Mouse (Mus musculus): Measurements from ENCODE around the gene Ubqln1. TPM values are rescaled to one million over a fixed set of nuclear protein-coding genes. Genes with fewer than 3 reads are reported as not detected.
A peak's percentile ranks its signal among the peaks of the same experiment; 100 is the strongest.

Gene Ubqln1
- 147 and 154 TPM in 2 replicates for polyA plus RNA-seq (2012; rRNA removed)

DNA sequence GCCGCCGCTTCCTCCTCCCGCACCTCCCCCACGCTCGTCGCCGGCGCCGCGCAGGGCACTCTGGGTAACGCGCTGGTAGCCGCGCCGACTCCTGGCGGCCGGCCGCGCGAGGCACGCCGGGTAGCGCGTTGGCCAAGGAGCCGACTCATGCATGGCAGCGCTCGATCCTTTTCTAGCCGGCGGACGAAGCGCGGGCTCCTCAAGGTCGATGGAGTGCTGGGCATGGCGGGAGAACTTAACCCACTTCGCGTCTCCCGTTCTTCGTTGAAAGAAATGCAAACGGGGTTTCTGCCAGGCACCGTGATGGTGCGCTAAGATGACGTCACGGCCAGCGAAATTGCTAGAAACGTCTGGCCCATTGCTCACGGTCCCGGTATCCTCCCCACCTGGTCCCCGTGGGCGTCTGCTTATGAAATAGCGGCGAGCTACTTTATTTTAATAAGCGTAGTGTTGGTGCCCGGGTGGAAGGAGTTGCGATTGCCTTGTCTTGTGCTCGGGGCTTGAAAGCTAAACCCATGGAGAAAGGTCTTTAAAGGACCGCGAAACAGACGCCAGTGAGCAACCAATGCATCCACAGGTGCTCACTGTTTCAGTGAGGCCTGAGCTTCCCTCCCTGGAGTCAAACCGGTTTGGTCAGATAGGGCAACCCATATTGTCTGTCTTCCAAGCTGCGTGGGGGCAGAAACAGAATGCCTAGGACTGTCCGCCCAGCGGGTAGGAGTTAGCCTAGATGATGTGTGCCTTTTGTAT, at the start of gene Ubqln1:
Gene Ubqln1 (minus strand): TSS at position 62 of the 750 bp plus-strand sequence.
- peak; percentile 92 to 94 for DNase-seq
- Histone ChIP-seq H3K4me1 (ENCODE audit: control insufficient read depth, insufficient read depth, low read length) (peaks cover 5% of the 10 kb centered on the region; the same call in 1 of the 2 replicates), H3K4me3 (replicated peaks; ENCODE audit: insufficient read depth, low read depth, low read length) (peak within 1 kb of the TSS; percentile 80), H3K27ac (ENCODE audit: insufficient read depth, low read length) (peak within 1 kb of the TSS; percentile 97), H3K27me3 (ENCODE audit: control insufficient read depth, insufficient read depth, low read length) (no peaks in the 10 kb centered on the region)
- WGBS: under 1% methylated on average over 62 of the region's 62 CpGs
- TF ChIP-seq POLR2A (IDR thresholded peaks at IDR 0.05; ENCODE audit: borderline replicate concordance, insufficient read depth, low read length) (peak; percentile 89), CTCF (IDR thresholded peaks at IDR 0.05; ENCODE audit: borderline replicate concordance, insufficient read depth, low read depth, low read length) (no peak; the same call in 1 of the 2 replicates)

DNA sequence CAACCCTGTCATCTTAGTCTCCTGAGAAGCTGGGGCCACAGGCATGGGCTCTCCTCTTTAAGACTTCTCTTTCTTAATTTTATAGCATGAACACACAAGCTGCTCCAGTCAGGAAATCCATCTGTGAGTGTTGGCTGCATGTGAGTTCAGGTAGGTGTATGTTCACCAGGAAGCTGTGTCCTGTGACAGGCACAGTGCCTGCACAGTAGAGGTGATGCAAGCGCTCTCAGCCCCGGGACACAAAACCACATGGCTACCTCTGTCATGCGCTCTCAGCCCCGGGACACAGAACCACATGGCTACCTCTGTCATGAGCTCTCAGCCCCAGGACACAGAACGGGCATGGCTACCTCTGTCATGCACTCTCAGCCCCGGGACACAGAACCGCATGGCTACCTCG, 48.1 kb upstream of the Ubqln1 start:
- DNase-seq: no peak
- no peak for TF ChIP-seq CTCF (IDR thresholded peaks at IDR 0.05; ENCODE audit: borderline replicate concordance, insufficient read depth, low read depth, low read length)
- no peak for TF ChIP-seq POLR2A (IDR thresholded peaks at IDR 0.05; ENCODE audit: borderline replicate concordance, insufficient read depth, low read length)
- no peaks in the 10 kb centered on the region for H3K4me1 ChIP-seq (ENCODE audit: control insufficient read depth, insufficient read depth, low read length)
- H3K4me3 ChIP-seq (replicated peaks; ENCODE audit: insufficient read depth, low read depth, low read length): no peak overlapping the region
- no peaks in the 10 kb centered on the region for H3K27me3 ChIP-seq (ENCODE audit: control insufficient read depth, insufficient read depth, low read length)
- no peak overlapping the region for H3K27ac ChIP-seq (ENCODE audit: insufficient read depth, low read length)
- WGBS: 88% methylated on average over 8 of the region's 8 CpGs

DNA sequence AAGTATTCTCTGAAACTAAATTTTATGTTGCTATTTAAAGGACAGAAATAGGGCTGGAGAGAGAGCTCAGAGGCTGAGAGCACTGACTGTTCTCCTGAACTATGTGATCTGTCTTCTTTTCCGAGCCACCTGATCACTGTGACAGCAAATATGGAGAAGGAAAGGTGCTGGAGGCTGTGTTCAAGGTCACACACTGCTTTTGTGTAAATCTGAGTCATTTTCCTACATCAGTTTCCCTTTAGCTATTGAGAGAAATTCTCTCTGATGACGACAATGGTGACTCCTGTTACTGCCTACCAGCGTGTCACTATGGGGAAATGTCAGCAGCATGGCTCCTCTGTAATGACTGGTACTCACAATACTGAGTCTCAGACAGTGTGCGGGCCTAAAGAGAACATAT, 46.2 kb upstream of the Ubqln1 start:
- no peaks in the 10 kb centered on the region for H3K4me1 ChIP-seq (ENCODE audit: control insufficient read depth, insufficient read depth, low read length)
- no peak for DNase-seq
- no peak overlapping the region for H3K27ac ChIP-seq (ENCODE audit: insufficient read depth, low read length)
- H3K27me3 ChIP-seq (ENCODE audit: control insufficient read depth, insufficient read depth, low read length): no peaks in the 10 kb centered on the region
- no peak for TF ChIP-seq CTCF (IDR thresholded peaks at IDR 0.05; ENCODE audit: borderline replicate concordance, insufficient read depth, low read depth, low read length)
- no peak for TF ChIP-seq POLR2A (IDR thresholded peaks at IDR 0.05; ENCODE audit: borderline replicate concordance, insufficient read depth, low read length)
- 88% methylated on average over 4 of the region's 4 CpGs for WGBS
- no peak overlapping the region for H3K4me3 ChIP-seq (replicated peaks; ENCODE audit: insufficient read depth, low read depth, low read length)

DNA sequence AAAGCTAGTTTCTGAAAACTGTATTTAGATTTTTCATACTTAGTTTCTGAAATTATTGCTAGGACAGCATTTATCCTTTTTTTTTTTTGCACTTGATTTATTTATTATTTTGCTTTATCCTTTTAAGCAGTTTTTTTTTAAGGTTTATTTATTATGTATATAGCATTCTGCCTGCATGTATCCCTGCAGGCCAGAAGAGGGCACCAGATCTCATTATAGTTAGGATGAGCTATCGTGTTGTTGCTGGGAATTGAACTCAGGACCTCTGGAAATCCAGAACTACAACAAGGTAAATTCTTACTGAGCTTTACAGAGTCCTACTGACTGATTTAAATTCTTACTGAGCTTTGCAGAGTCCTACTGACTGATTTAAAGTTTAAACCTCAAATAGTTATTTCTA, 37.8 kb upstream of the Ubqln1 start:
- Histone ChIP-seq H3K4me1 (ENCODE audit: control insufficient read depth, insufficient read depth, low read length) (no peaks in the 10 kb centered on the region), H3K27me3 (ENCODE audit: control insufficient read depth, insufficient read depth, low read length) (no peaks in the 10 kb centered on the region), H3K27ac (ENCODE audit: insufficient read depth, low read length) (no peak overlapping the region), H3K4me3 (replicated peaks; ENCODE audit: insufficient read depth, low read depth, low read length) (no peak overlapping the region)
- no peak for TF ChIP-seq CTCF (IDR thresholded peaks at IDR 0.05; ENCODE audit: borderline replicate concordance, insufficient read depth, low read depth, low read length)
- no peak for TF ChIP-seq POLR2A (IDR thresholded peaks at IDR 0.05; ENCODE audit: borderline replicate concordance, insufficient read depth, low read length)
- 94% methylated on average over 1 of the region's 1 CpGs for WGBS
- no peak for DNase-seq

DNA sequence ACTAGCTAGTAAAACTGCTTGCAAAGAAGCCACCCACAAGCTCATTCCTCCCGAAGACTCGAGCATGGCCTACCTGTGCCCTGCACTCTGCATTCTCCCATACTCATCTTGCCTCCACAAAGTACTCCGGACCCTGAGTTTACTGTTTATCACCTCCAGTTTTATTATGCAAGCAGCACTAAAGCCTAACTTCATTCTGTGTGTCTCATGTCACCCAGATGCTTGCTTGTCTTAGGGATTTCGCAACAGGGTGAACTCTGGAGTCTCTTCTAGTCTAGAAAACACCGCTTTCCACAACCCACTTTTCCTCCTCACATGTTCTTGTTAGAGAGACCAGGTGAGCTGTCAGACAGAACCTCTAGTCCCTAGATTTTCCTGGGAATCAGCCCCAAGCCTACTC, 33.5 kb upstream of the Ubqln1 start:
- no peak for TF ChIP-seq POLR2A (IDR thresholded peaks at IDR 0.05; ENCODE audit: borderline replicate concordance, insufficient read depth, low read length)
- TF ChIP-seq CTCF (IDR thresholded peaks at IDR 0.05; ENCODE audit: borderline replicate concordance, insufficient read depth, low read depth, low read length): no peak
- Histone ChIP-seq H3K27me3 (ENCODE audit: control insufficient read depth, insufficient read depth, low read length) (no peaks in the 10 kb centered on the region), H3K27ac (ENCODE audit: insufficient read depth, low read length) (no peak overlapping the region), H3K4me1 (ENCODE audit: control insufficient read depth, insufficient read depth, low read length) (no peaks in the 10 kb centered on the region), H3K4me3 (replicated peaks; ENCODE audit: insufficient read depth, low read depth, low read length) (no peak overlapping the region)
- WGBS: 95% methylated on average over 5 of the region's 5 CpGs
- DNase-seq: no peak

DNA sequence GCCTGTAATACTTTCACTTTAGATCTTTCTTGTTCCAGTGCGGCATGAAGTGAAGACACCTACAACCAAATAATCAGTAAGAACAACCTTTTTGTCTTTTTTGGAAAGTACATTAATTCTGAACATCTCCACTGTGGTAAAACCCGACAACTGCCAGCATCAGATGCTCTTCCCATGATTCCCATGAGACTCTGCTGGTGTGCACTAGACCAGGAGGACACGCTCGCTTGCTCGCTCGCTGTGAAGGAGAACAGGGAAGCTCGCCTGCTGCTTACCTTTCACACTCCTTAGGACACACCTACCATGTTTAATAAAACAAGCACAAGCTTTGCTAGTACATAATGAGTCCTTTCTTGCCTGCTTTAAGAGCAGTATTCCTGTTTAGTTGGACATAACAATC, 21.1 kb upstream of the Ubqln1 start:
- H3K27me3 ChIP-seq (ENCODE audit: control insufficient read depth, insufficient read depth, low read length): no peaks in the 10 kb centered on the region
- 71% methylated on average over 7 of the region's 7 CpGs for WGBS
- TF ChIP-seq POLR2A (IDR thresholded peaks at IDR 0.05; ENCODE audit: borderline replicate concordance, insufficient read depth, low read length): no peak
- TF ChIP-seq CTCF (IDR thresholded peaks at IDR 0.05; ENCODE audit: borderline replicate concordance, insufficient read depth, low read depth, low read length): no peak
- H3K4me1 ChIP-seq (ENCODE audit: control insufficient read depth, insufficient read depth, low read length): peaks cover 4% of the 10 kb centered on the region; the same call in 1 of the 2 replicates
- H3K27ac ChIP-seq (ENCODE audit: insufficient read depth, low read length): no peak overlapping the region
- H3K4me3 ChIP-seq (replicated peaks; ENCODE audit: insufficient read depth, low read depth, low read length): no peak overlapping the region
- DNase-seq: no peak

DNA sequence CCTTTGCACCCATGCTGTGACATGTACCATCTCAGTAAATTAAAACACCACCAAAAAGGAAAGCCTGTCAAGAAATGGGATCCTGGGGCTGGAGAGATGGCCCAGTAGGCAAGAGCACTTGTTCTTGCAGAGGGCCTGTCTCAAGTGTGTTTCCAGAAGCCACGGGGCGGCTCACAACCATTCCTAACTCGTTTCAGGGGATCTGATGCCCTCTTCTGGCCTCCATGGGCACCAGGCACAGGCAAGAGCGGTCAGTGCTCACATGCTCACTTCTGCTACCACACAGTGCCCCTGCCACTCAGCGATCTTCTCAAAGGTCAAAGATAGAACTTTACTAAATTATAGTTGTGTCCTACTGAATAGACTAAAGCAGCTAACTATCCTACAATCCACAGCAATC, 17.2 kb upstream of the Ubqln1 start:
- Histone ChIP-seq H3K27me3 (ENCODE audit: control insufficient read depth, insufficient read depth, low read length) (no peaks in the 10 kb centered on the region), H3K4me1 (ENCODE audit: control insufficient read depth, insufficient read depth, low read length) (peaks cover 4% of the 10 kb centered on the region; the same call in 1 of the 2 replicates), H3K4me3 (replicated peaks; ENCODE audit: insufficient read depth, low read depth, low read length) (no peak overlapping the region), H3K27ac (ENCODE audit: insufficient read depth, low read length) (no peak overlapping the region)
- TF ChIP-seq POLR2A (IDR thresholded peaks at IDR 0.05; ENCODE audit: borderline replicate concordance, insufficient read depth, low read length): no peak
- peak; percentile 81 for TF ChIP-seq CTCF (IDR thresholded peaks at IDR 0.05; ENCODE audit: borderline replicate concordance, insufficient read depth, low read depth, low read length)
- 40% methylated on average over 5 of the region's 5 CpGs for WGBS
- peak; percentile 59 to 68 for DNase-seq

DNA sequence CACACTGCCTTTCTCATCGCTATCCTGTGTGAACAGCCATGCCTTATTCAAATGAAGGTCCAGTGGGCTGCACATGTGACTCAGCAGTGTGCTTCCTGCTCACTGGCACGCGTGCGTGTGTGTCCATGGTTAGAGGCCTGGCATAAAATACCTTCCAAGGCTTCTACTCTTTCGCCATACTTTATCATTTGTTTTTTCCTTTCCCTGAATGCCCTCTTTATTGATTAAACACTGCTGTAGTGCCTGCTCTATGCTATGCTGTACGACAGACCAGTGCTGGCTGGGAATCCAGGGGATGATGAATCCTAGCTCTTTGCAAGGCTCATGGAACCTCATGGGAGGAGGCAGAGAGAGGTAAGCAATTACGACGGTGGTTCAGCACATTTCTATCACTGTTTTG, 16.6 kb upstream of the Ubqln1 start:
- no peak overlapping the region for H3K27ac ChIP-seq (ENCODE audit: insufficient read depth, low read length)
- TF ChIP-seq CTCF (IDR thresholded peaks at IDR 0.05; ENCODE audit: borderline replicate concordance, insufficient read depth, low read depth, low read length) (no peak), POLR2A (IDR thresholded peaks at IDR 0.05; ENCODE audit: borderline replicate concordance, insufficient read depth, low read length) (no peak)
- DNase-seq: no peak
- no peaks in the 10 kb centered on the region for H3K27me3 ChIP-seq (ENCODE audit: control insufficient read depth, insufficient read depth, low read length)
- no peak overlapping the region for H3K4me3 ChIP-seq (replicated peaks; ENCODE audit: insufficient read depth, low read depth, low read length)
- 75% methylated on average over 8 of the region's 8 CpGs for WGBS
- H3K4me1 ChIP-seq (ENCODE audit: control insufficient read depth, insufficient read depth, low read length): peaks cover 4% of the 10 kb centered on the region; the same call in 1 of the 2 replicates
